Mouse (Mus musculus) embryonic facial prominence, embryonic 10.5 days (tissue): Measurements from ENCODE around the gene Madcam1. TPM values are rescaled to one million over a fixed set of nuclear protein-coding genes. Genes with fewer than 3 reads are reported as not detected.
"Not testable (repeated sequence)": the region's sequence is repeated elsewhere in the genome, so short reads cannot be mapped to it uniquely, and the experiment has no call there.

Experiments used
- DNase-seq: peaks from one replicate; pipeline ENCODE4 v3.0.0-alpha.2; 2017; ENCODE audit warnings: low spot score
- H3K27ac ChIP-seq: fragments of 300-500 bp; sonication (generic); replicated peaks from 2 replicates; pipeline ENCODE4 v1.5.1; 2016; ENCODE audit warnings: mild to moderate bottlenecking
- H3K27me3 ChIP-seq: fragments of 300-500 bp; sonication (generic); replicated peaks from 2 replicates; pipeline ENCODE4 v1.6.1; 2016; ENCODE audit warnings: low read depth, mild to moderate bottlenecking; ENCODE audit not compliant: poor library complexity, severe bottlenecking
- H3K36me3 ChIP-seq: fragments of 300-500 bp; sonication (generic); replicated peaks from 2 replicates; pipeline ENCODE4 v1.6.1; 2016; ENCODE audit warnings: mild to moderate bottlenecking, moderate library complexity
- H3K4me1 ChIP-seq: fragments of 300-500 bp; sonication (generic); 2 replicates; pipeline ENCODE4 v1.6.1; 2016
- H3K4me3 ChIP-seq: fragments of 300-500 bp; sonication (generic); 2 replicates; pipeline ENCODE4 v1.5.1; 2016; ENCODE audit warnings: mild to moderate bottlenecking, moderate library complexity
- H3K9me3 ChIP-seq: fragments of 300-500 bp; sonication (generic); 2 replicates; pipeline ENCODE4 v1.6.1; 2016; ENCODE audit warnings: mild to moderate bottlenecking
- WGBS: fragments of 180-500 bp; shearing (Covaris S2); methylation state at CpG from one replicate; pipeline ENCODE4 v1.1.7; 2016; 5-methylcytosine and 5-hydroxymethylcytosine counted together
- polyA plus RNA-seq: library from polyadenylated mRNA; unstranded; fragments of >200 nt; fragmentation: Nextera tagmentation; extraction: Ambion mirVana; gene quantifications from 2 replicates; pipeline ENCODE4 v1.2.1, GENCODE M21; 2016

Gene Madcam1
- polyA plus RNA-seq, 1 experiment from 2014 or later: 3.2 TPM

- Histone ChIP-seq H3K4me3 (peak overlapping the region; percentile 9; the same call in 1 of the 2 replicates), H3K27me3 (no peaks in the 10 kb centered on the region), H3K9me3 (peaks cover 4% of the 10 kb centered on the region; the same call in 1 of the 2 replicates), H3K27ac (peak overlapping the region; percentile 73), H3K36me3 (peaks cover 6% of the 10 kb centered on the region), H3K4me1 (peaks cover 24% of the 10 kb centered on the region)
- peak; percentile 44 for DNase-seq
- 35% methylated on average over 9 of the region's 9 CpGs for WGBS
Observed at GRCm38 (mm10) chr10:79696129-79696651, 31.8 kb downstream of the Madcam1 start.

GRCm38 (mm10) chr10:79697916-79698315 is 33.6 kb downstream of the Madcam1 start:
- no peak overlapping the region for H3K27ac ChIP-seq
- H3K27me3 ChIP-seq: no peaks in the 10 kb centered on the region
- H3K36me3 ChIP-seq: no peaks in the 10 kb centered on the region
- DNase-seq: no peak
- peaks cover 33% of the 10 kb centered on the region for H3K4me1 ChIP-seq
- 81% methylated on average over 6 of the region's 6 CpGs for WGBS
- H3K4me3 ChIP-seq: no peak overlapping the region
- no peaks in the 10 kb centered on the region for H3K9me3 ChIP-seq

- H3K36me3 ChIP-seq: no peaks in the 10 kb centered on the region
- no peak overlapping the region for H3K4me3 ChIP-seq
- DNase-seq: no peak
- WGBS: 93% methylated on average over 6 of the region's 6 CpGs
- H3K9me3 ChIP-seq: no peaks in the 10 kb centered on the region
- peaks cover 33% of the 10 kb centered on the region for H3K4me1 ChIP-seq
- H3K27me3 ChIP-seq: no peaks in the 10 kb centered on the region
- H3K27ac ChIP-seq: no peak overlapping the region
Observed at GRCm38 (mm10) chr10:79698459-79698858, 34.1 kb downstream of the Madcam1 start.

GRCm38 (mm10) chr10:79700676-79701075 is 36.3 kb downstream of the Madcam1 start:
- H3K36me3 ChIP-seq: peaks cover 1% of the 10 kb centered on the region; the same call in 1 of the 2 replicates
- H3K27ac ChIP-seq: peak overlapping the region; percentile 66; the same call in 1 of the 2 replicates
- H3K27me3 ChIP-seq: no peaks in the 10 kb centered on the region
- no peak overlapping the region for H3K4me3 ChIP-seq
- no peak for DNase-seq
- no peaks in the 10 kb centered on the region for H3K9me3 ChIP-seq
- 50% methylated on average over 7 of the region's 7 CpGs for WGBS
- peaks cover 34% of the 10 kb centered on the region for H3K4me1 ChIP-seq

GRCm38 (mm10) chr10:79701443-79702129 is 37.2 kb downstream of the Madcam1 start:
- peak; percentile 40 for DNase-seq
- no peaks in the 10 kb centered on the region for H3K27me3 ChIP-seq
- peaks cover 10% of the 10 kb centered on the region for H3K36me3 ChIP-seq
- peak overlapping the region; percentile 66; the same call in 1 of the 2 replicates for H3K27ac ChIP-seq
- peak overlapping the region; percentile 25 for H3K4me3 ChIP-seq
- no peaks in the 10 kb centered on the region for H3K9me3 ChIP-seq
- 49% methylated on average over 10 of the region's 10 CpGs for WGBS
- peaks cover 34% of the 10 kb centered on the region for H3K4me1 ChIP-seq

GRCm38 (mm10) chr10:79702970-79703369 is 38.6 kb downstream of the Madcam1 start:
- Histone ChIP-seq H3K36me3 (peaks cover 24% of the 10 kb centered on the region), H3K4me1 (peaks cover 46% of the 10 kb centered on the region)
- not testable (repeated sequence) for H3K27me3 ChIP-seq, DNase-seq, H3K27ac ChIP-seq, H3K4me3 ChIP-seq, H3K9me3 ChIP-seq
- 88% methylated on average over 4 of the region's 4 CpGs for WGBS

- peak overlapping the region; percentile 92 for H3K27ac ChIP-seq
- no peak for DNase-seq
- peak overlapping the region; percentile 69 for H3K4me3 ChIP-seq
- H3K9me3 ChIP-seq: no peaks in the 10 kb centered on the region
- whole genome bisulfite sequencing: 74% methylated on average over 10 of the region's 10 CpGs
- H3K4me1 ChIP-seq: peaks cover 46% of the 10 kb centered on the region
- H3K27me3 ChIP-seq: no peaks in the 10 kb centered on the region
- peaks cover 30% of the 10 kb centered on the region for H3K36me3 ChIP-seq
Observed at GRCm38 (mm10) chr10:79703541-79703940, 39.2 kb downstream of the Madcam1 start.

- 1% methylated on average over 65 of the region's 65 CpGs for WGBS
- H3K36me3 ChIP-seq: peaks cover 38% of the 10 kb centered on the region
- H3K27me3 ChIP-seq: no peaks in the 10 kb centered on the region
- DNase-seq: peak; percentile 100
- peaks cover 53% of the 10 kb centered on the region for H3K4me1 ChIP-seq
- H3K9me3 ChIP-seq: no peaks in the 10 kb centered on the region
- peak within 1 kb of the TSS; percentile 92 for H3K27ac ChIP-seq
- peak within 1 kb of the TSS; percentile 69 for H3K4me3 ChIP-seq
Observed at GRCm38 (mm10) chr10:79704065-79704969, 40.0 kb downstream of the Madcam1 start, which contains the start of gene Bsg. Bsg (plus strand) TSS chr10:79704491.

- H3K9me3 ChIP-seq: no peaks in the 10 kb centered on the region
- peak overlapping the region; percentile 92 for H3K27ac ChIP-seq
- peaks cover 44% of the 10 kb centered on the region for H3K36me3 ChIP-seq
- H3K4me1 ChIP-seq: peaks cover 53% of the 10 kb centered on the region
- WGBS: 7% methylated on average over 10 of the region's 10 CpGs
- DNase-seq: no peak
- H3K27me3 ChIP-seq: no peaks in the 10 kb centered on the region
- H3K4me3 ChIP-seq: peak overlapping the region; percentile 69
Observed at GRCm38 (mm10) chr10:79704970-79705360, 40.6 kb downstream of the Madcam1 start.

- no peak overlapping the region for H3K27ac ChIP-seq
- no peaks in the 10 kb centered on the region for H3K27me3 ChIP-seq
- H3K9me3 ChIP-seq: no peaks in the 10 kb centered on the region
- WGBS: 88% methylated on average over 5 of the region's 5 CpGs
- DNase-seq: no peak
- H3K4me3 ChIP-seq: peak overlapping the region; percentile 69
- peaks cover 49% of the 10 kb centered on the region for H3K4me1 ChIP-seq
- peaks cover 54% of the 10 kb centered on the region for H3K36me3 ChIP-seq
Observed at GRCm38 (mm10) chr10:79705951-79706350, 41.6 kb downstream of the Madcam1 start.

GRCm38 (mm10) chr10:79706406-79707094 is 42.2 kb downstream of the Madcam1 start:
- Histone ChIP-seq H3K27ac (no peak overlapping the region), H3K36me3 (peaks cover 60% of the 10 kb centered on the region), H3K9me3 (no peaks in the 10 kb centered on the region), H3K27me3 (no peaks in the 10 kb centered on the region), H3K4me3 (peak overlapping the region; percentile 69), H3K4me1 (peaks cover 43% of the 10 kb centered on the region)
- WGBS: 87% methylated on average over 5 of the region's 5 CpGs
- DNase-seq: no peak

GRCm38 (mm10) chr10:79707162-79707561 is 42.8 kb downstream of the Madcam1 start:
- H3K4me1 ChIP-seq: peaks cover 38% of the 10 kb centered on the region
- H3K9me3 ChIP-seq: no peaks in the 10 kb centered on the region
- H3K27ac ChIP-seq: no peak overlapping the region
- DNase-seq: no peak
- 80% methylated on average over 1 of the region's 1 CpGs for WGBS
- peak overlapping the region; percentile 69 for H3K4me3 ChIP-seq
- H3K36me3 ChIP-seq: peaks cover 66% of the 10 kb centered on the region
- no peaks in the 10 kb centered on the region for H3K27me3 ChIP-seq
